In the genomic region with DNA sequence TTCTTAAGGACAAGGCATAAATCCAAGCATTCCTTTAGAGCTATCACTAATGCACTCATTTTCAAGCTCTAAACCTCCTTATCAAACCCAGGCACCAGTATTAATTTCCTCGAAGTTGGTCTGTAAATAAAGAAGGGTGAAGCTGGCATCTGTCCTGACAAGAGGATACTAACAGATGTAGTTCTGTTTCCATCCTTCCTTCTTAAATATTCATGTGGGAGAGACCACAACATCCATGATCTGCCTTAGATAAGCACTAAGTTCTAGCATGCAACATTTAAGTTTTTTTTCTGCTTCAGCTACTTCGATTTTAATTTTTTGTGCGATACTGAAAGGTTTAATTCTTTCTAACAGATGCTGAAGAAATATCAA, we compare ENCODE assay signal across 10 mouse cellular contexts. TPM values are rescaled to one million over a fixed set of nuclear protein-coding genes. Genes with fewer than 3 reads are reported as not detected.
DNase-seq lines count a peak whose midpoint lies in the region; ATAC-seq and TF ChIP-seq lines count a peak whose summit lies in the region.
"Had no signal": no experiment of that assay in that cellular context is flagged by ENCODE, and none has a peak within 500 bp of the region (broad histone marks: within the 10 kb centered on the region; RNA-seq: fewer than 3 reads in every experiment).

No protein-coding gene starts in this region.

- no peaks in the 10 kb centered on the region for H3K27me3 ChIP-seq in lung, embryonic 14.5 days (ENCODE audit: insufficient read depth, low read length)
- H3K27me3 ChIP-seq in forebrain, embryonic 15.5 days, result no peaks in the 10 kb centered on the region
- no peaks in the 10 kb centered on the region for H3K27me3 ChIP-seq in limb, embryonic 12.5 days
- no peaks in the 10 kb centered on the region for H3K27me3 ChIP-seq in stomach, postnatal 0 days (ENCODE audit: control insufficient read depth, insufficient read depth, low read length)

- H3K36me3 ChIP-seq in lung, embryonic 14.5 days (ENCODE audit: insufficient read depth), result no peaks in the 10 kb centered on the region
- no peaks in the 10 kb centered on the region for H3K36me3 ChIP-seq in forebrain, embryonic 15.5 days
- no peaks in the 10 kb centered on the region for H3K36me3 ChIP-seq in limb, embryonic 12.5 days
- no peaks in the 10 kb centered on the region for H3K36me3 ChIP-seq in stomach, postnatal 0 days (ENCODE audit: control insufficient read depth, insufficient read depth, low read length)

- TF ChIP-seq EP300 in stomach, postnatal 0 days (optimal IDR thresholded peaks at IDR 0.05), result no peak

- WGBS in lung, embryonic 14.5 days, result 56% methylated on average over 3 of the region's 3 CpGs
- WGBS in forebrain, embryonic 15.5 days, result 56% methylated on average over 3 of the region's 3 CpGs
- WGBS in limb, embryonic 12.5 days, result 59% methylated on average over 3 of the region's 3 CpGs
- WGBS in stomach, postnatal 0 days, result 52% methylated on average over 3 of the region's 3 CpGs

- no peak for ATAC-seq in lung, embryonic 14.5 days (ENCODE audit: insufficient read depth)
- ATAC-seq in forebrain, embryonic 15.5 days (replicated peaks), result no peak; the same call in 1 of the 2 replicates
- ATAC-seq in limb, embryonic 12.5 days (ENCODE audit: insufficient number of reproducible peaks, insufficient read depth, low FRiP score, low TSS enrichment, low read depth), result no peak
- no peak for ATAC-seq in stomach, postnatal 0 days (ENCODE audit: low FRiP score, low TSS enrichment)

- H3K27ac ChIP-seq in lung, embryonic 14.5 days (ENCODE audit: low read depth), result no peak overlapping the region
- no peak overlapping the region for H3K27ac ChIP-seq in forebrain, embryonic 15.5 days (replicated peaks)
- no peak overlapping the region for H3K27ac ChIP-seq in limb, embryonic 12.5 days
- no peak overlapping the region for H3K27ac ChIP-seq in stomach, postnatal 0 days (replicated peaks)

- H3K4me1 ChIP-seq in lung, embryonic 14.5 days (ENCODE audit: insufficient read depth), result no peaks in the 10 kb centered on the region
- H3K4me1 ChIP-seq in forebrain, embryonic 15.5 days, result peaks cover 10% of the 10 kb centered on the region
- peaks cover 3% of the 10 kb centered on the region; the same call in 1 of the 2 replicates for H3K4me1 ChIP-seq in limb, embryonic 12.5 days (replicated peaks)
- no peaks in the 10 kb centered on the region for H3K4me1 ChIP-seq in stomach, postnatal 0 days (replicated peaks; ENCODE audit: control insufficient read depth, insufficient read depth)

- no peak for DNase-seq in lung, embryonic 14.5 days
- DNase-seq in lung, postnatal 4 days, result no peak
- DNase-seq in stomach, postnatal 0 days (ENCODE audit: low spot score), result no peak
- DNase-seq in adrenal gland, postnatal 10 days, result no peak
- no peak for DNase-seq in left cerebral cortex, adult 11 months (ENCODE audit: low spot score)
- DNase-seq: kidney, adult 8-10 months; thymus, postnatal 14 days had no signal

- no peaks in the 10 kb centered on the region for H3K9me3 ChIP-seq in lung, embryonic 14.5 days (ENCODE audit: low read depth, low read length)
- no peaks in the 10 kb centered on the region for H3K9me3 ChIP-seq in forebrain, embryonic 15.5 days
- H3K9me3 ChIP-seq in limb, embryonic 12.5 days, result no peaks in the 10 kb centered on the region
- H3K9me3 ChIP-seq in stomach, postnatal 0 days (ENCODE audit: control insufficient read depth, low read length), result no peaks in the 10 kb centered on the region

- H3K4me2 ChIP-seq in lung, embryonic 14.5 days, result peak overlapping the region; percentile 54
- peak overlapping the region; percentile 64 for H3K4me2 ChIP-seq in forebrain, embryonic 15.5 days (replicated peaks)
- peak overlapping the region; percentile 53 for H3K4me2 ChIP-seq in limb, embryonic 12.5 days
- peak overlapping the region; percentile 27 for H3K4me2 ChIP-seq in stomach, postnatal 0 days (replicated peaks; ENCODE audit: low read depth)

- no peak for TF ChIP-seq CTCF in lung, embryonic 14.5 days (IDR thresholded peaks at IDR 0.05; ENCODE audit: low read depth)
- no peak for TF ChIP-seq CTCF in stomach, postnatal 0 days (IDR thresholded peaks at IDR 0.05; ENCODE audit: low read depth)

- no peak overlapping the region for H3K4me3 ChIP-seq in lung, embryonic 14.5 days (ENCODE audit: low read depth, low read length)
- H3K4me3 ChIP-seq in forebrain, embryonic 15.5 days, result peak overlapping the region; percentile 33
- H3K4me3 ChIP-seq in limb, embryonic 12.5 days (replicated peaks), result peak overlapping the region; percentile 26; the same call in 1 of the 2 replicates
- H3K4me3 ChIP-seq in stomach, postnatal 0 days (ENCODE audit: low read depth, low read length), result no peak overlapping the region

- H3K9ac ChIP-seq in lung, embryonic 14.5 days, result no peak overlapping the region
- H3K9ac ChIP-seq in forebrain, embryonic 15.5 days (replicated peaks), result peak overlapping the region; percentile 22; the same call in 1 of the 2 replicates
- no peak overlapping the region for H3K9ac ChIP-seq in limb, embryonic 12.5 days (replicated peaks)
- no peak overlapping the region for H3K9ac ChIP-seq in stomach, postnatal 0 days (ENCODE audit: low read length)

RNA-seq across cellular contexts. Expression of gene Ano3, which starts 0.3 kb away (rescaled TPM):
- 0.08 and 0.12 TPM in 2 replicates for polyA plus RNA-seq in lung, embryonic 14.5 days (2014; fragmentation: Nextera tagmentation; extraction: Ambion mirVana)
- 0.87 and 0.93 TPM in 2 replicates for polyA plus RNA-seq in forebrain, embryonic 15.5 days (2015; fragmentation: Nextera tagmentation; extraction: Ambion mirVana)
- 0.21 and 0.23 TPM in 2 replicates for polyA plus RNA-seq in limb, embryonic 12.5 days (2016; fragmentation: Nextera tagmentation; extraction: Ambion mirVana)
- polyA plus RNA-seq in stomach, postnatal 0 days (2015; fragmentation: Nextera tagmentation; extraction: Ambion mirVana), result 0.05 and 0.16 TPM in 2 replicates
- total RNA-seq in adrenal gland, postnatal 10 days (2021), result under 1 TPM; 0.09 to 0.12 TPM
- polyA plus RNA-seq: lung, embryonic 16.5 days had no signal

Comparison
In these comparisons a context has a peak if more than half of its experiments do, and no peak if none do; other contexts are left out.
1. H3K4me3 ChIP-seq: peak in forebrain, embryonic 15.5 days (single experiment) and limb, embryonic 12.5 days (single experiment); none in lung, embryonic 14.5 days (single experiment) and stomach, postnatal 0 days (single experiment).
2. Peak in every context shown above with its lines, with median percentiles within 50 percentile points of each other: H3K4me2 ChIP-seq.